Mouse (Mus musculus) C2C12 (cell line): Measurements from ENCODE around the gene Rplp2.

ENCODE experiments used
- CEBPB ChIP-seq: IDR thresholded peaks from one replicate; pipeline ENCODE4 v1.6.1; 2011; ENCODE audit warnings: low read depth, mild to moderate bottlenecking, control low read depth, moderate library complexity
- CTCF ChIP-seq: IDR thresholded peaks from one replicate; pipeline ENCODE4 v1.5.1; 2011; ENCODE audit not compliant: control insufficient read depth, insufficient read depth, insufficient read length
- FOSL1 ChIP-seq: IDR thresholded peaks from one replicate; pipeline ENCODE4 v1.8.0; 2011; ENCODE audit warnings: mild to moderate bottlenecking, low read length; ENCODE audit not compliant: poor library complexity, insufficient read depth, severe bottlenecking
- MAX ChIP-seq: IDR thresholded peaks from one replicate; pipeline ENCODE4 v1.6.1; 2011; ENCODE audit warnings: mild to moderate bottlenecking, control low read depth
- MYOD1 ChIP-seq: IDR thresholded peaks from one replicate; pipeline ENCODE4 v1.6.1; 2011; ENCODE audit warnings: low read depth; ENCODE audit not compliant: control insufficient read depth, insufficient read length
- MYOG ChIP-seq: IDR thresholded peaks from one replicate; pipeline ENCODE4 v1.6.1; 2011; ENCODE audit not compliant: control insufficient read depth, insufficient read length; ENCODE audit errors: extremely low read depth
- USF1 ChIP-seq: IDR thresholded peaks from one replicate; pipeline ENCODE4 v1.6.1; 2011; ENCODE audit warnings: low read depth, mild to moderate bottlenecking, control low read depth, moderate library complexity

- TF ChIP-seq CEBPB (no peak), MAX (no peak), CTCF (no peak), MYOD1 (no peak), MYOG (no peak), FOSL1 (no peak), USF1 (no peak)
Measured at GRCm38 (mm10) chr7:141418970-141419369, 28.2 kb upstream of the Rplp2 start.
